Mouse (Mus musculus) heart, adult 8-10 months (tissue): ENCODE data around the gene Plagl2. TPM values are rescaled to one million over a fixed set of nuclear protein-coding genes. Genes with fewer than 3 reads are reported as not detected.

Experiments used
- DNase-seq: peaks from one replicate; pipeline ENCODE4 v3.0.0; 2022; ENCODE audit warnings: low spot score
- total RNA-seq, 4 experiments: library from RNA; stranded (reverse); gene quantifications; 2 replicates each; pipeline ENCODE4 v1.2.4; 2022

Gene Plagl2
- total RNA-seq, 4 experiments from 2014 or later, result 3.6 to 4.3 (median 4.0) TPM

DNA sequence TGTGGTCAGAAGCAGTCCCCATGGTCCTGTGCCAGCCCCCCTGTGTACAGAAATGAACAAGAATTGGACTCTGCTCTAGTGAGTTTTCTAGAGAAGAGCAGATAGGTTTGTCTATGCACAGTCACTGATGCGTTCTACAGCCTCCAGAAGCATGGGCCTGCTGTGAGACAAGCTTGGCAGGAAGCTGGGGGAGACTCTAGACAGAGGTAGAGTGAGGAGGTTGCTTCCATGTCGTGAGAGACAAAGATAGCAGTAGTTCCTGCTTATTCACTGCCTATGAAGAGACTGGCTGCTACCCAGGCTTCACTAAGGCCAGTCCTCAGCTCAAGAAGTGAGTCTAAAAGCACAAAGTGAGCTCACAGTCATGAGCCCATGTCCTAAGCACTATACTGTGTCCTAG lies 50.0 kb downstream of the Plagl2 start:
- DNase-seq, result no peak

DNA sequence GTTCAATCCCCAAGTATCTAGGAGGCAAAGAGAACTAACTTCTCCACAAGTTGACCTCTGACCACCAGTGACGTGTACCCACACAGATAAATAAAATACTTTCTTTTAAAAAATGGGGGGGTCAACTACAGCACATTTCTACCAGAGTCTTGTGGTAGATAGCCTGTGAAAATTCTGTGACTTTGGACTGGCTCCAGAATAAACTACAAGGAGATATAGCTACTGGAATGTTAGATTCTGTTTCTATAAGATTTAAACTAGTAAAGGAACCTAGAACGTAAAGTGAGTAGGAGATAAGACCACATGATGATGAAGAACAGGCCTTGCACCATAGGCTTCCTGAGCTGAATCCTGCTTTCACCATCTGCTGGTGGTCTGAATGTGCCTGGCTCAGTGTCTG lies 53.4 kb downstream of the Plagl2 start:
- no peak for DNase-seq

DNA sequence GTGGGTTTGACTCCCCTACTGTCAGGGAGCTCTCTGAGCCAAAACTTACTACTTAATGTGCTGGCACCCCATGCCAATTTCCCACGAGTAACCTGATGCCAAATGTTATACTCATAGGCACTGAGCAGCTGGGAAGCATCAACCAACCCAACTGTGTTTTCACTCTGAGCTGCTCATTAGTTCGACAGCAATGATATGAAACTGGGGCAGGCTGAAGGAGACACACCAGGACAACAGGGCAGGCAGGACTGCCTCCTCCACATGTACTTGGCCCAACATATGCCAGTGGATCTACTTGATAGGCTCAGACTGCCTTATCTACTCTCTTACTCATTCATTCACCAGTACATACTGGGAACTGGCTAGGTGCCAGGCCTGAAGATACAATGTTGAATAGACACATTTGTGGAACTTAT lies 55.0 kb downstream of the Plagl2 start:
- DNase-seq, result no peak

DNA sequence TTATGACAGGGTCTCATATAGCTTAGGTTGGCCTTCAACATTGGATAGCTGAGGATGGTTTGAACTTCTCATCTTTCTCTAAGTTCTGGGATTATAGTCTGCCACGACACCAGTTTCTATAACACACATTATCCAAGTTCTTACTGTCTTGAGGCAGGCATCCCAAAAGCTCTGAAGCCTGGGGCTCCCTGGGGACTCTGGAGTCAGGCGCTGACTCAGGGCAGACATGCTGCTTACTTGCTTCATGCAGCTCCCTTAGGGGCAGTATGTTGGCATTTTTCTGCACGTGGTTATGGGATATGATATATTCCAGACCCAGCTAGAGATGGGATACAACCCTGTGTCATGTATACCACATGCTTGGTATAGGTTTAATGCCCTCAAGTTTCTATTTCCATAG lies 61.3 kb downstream of the Plagl2 start:
- DNase-seq, result no peak

DNA sequence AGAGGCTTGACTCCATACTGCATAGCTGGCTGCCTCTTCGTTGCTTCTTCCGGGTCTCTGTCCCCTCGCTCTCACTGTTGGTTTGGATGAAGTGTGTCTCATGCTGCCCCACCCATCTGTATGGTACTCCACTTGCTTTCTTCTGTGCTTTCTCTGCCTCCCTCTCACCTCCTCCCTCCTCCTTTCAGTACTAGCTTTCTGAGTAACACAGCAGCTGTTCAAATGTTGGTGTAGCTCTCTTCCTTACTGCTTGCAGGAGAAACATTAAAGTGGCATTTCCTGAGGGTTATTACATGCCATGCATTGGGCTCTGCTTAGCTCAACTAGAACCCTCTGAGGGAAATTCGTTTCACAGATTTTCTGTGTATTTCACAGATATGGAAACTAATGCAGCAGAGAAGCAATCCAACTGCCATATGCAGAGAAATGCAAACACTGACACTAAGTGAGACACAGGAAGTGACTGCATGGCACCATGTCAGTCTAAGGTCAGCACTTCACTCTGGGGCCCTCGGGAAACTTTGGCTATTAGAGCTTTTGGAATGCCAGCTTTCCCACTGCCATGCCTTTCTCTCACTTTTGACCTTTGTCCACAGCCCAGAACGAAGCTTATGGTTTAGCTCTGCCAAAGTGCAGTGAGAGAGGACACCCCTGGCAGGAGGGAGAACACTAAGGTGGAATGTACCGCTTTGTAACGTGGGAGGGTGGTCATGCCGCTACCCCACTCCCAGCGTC lies 61.9 kb downstream of the Plagl2 start:
- no peak for DNase-seq

Other genes starting within 250 kb of the Plagl2 start
- gene Pdrg1, start 226.0 kb downstream of the Plagl2 start, total RNA-seq, result 100 to 1,000 TPM; 129 to 141 (median 136) TPM
- not detected for gene Xkr7, start 209.6 kb downstream of the Plagl2 start, total RNA-seq
- gene Ccm2l, start 175.5 kb downstream of the Plagl2 start, total RNA-seq, result 10 to 100 TPM; 12.9 to 21.5 (median 13.8) TPM
- 1 to 10 TPM in 2 of 4 experiments, under 1 TPM in 2; 0.72 to 1.2 (median 0.95) TPM for gene Hck, start 133.0 kb downstream of the Plagl2 start, total RNA-seq
- 10 to 100 TPM; 41.9 to 50.0 (median 45.1) TPM for gene Tm9sf4, start 80.1 kb downstream of the Plagl2 start, total RNA-seq
- 1 to 10 TPM in 3 of 4 experiments, under 1 TPM in 1; 0.90 to 1.5 (median 1.0) TPM for gene Tspyl3, start 16.0 kb downstream of the Plagl2 start, total RNA-seq
- gene Pofut1, start 107 bp upstream of the Plagl2 start, total RNA-seq, result 10 to 100 TPM; 10.6 to 14.9 (median 13.5) TPM
- gene Kif3b, start 50.0 kb upstream of the Plagl2 start, total RNA-seq, result 1 to 10 TPM; 6.4 to 9.3 (median 8.1) TPM
- 10 to 100 TPM; 17.6 to 23.9 (median 22.1) TPM for gene Asxl1, start 104.4 kb upstream of the Plagl2 start, total RNA-seq